Mouse (Mus musculus): ENCODE measurements at regions not wholly inside any gene's neighbourhood (a gene's known extent, or its start where the extent isn't known, plus 50 kb on each side); places are given as distances from the start of the nearest gene placed in this dataset.

DNA sequence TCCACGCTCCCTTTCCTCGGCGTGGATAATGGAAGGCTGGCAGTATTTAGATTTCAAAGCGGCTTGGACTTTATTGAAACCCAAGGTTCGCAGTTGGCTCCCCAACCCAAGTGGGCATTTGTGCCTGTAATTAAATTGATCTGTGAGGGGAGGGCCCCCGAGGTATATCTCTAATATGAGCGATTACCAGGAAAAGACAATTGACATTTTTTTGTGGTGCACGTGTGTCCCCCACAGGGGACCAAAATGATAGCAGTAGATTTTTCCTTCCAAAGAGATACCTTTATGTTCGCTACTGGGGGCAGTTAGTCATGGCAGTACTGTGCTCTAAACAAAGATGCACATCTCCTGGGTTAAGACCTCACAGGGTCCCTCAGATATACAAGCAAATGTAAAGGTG is 69.8 kb upstream of the Dapl1 start:
- TF ChIP-seq CTCF (IDR thresholded peaks at IDR 0.05; ENCODE audit: borderline replicate concordance, extremely low read depth, insufficient read depth, insufficient read length) (no peak), POLR2A (IDR thresholded peaks at IDR 0.05; ENCODE audit: borderline replicate concordance, extremely low read depth, insufficient read depth, insufficient read length, poor library complexity, severe bottlenecking) (no peak)
